Mouse (Mus musculus): Measurements from ENCODE around the gene Mst1. TPM values are rescaled to one million over a fixed set of nuclear protein-coding genes. Genes with fewer than 3 reads are reported as not detected.
A peak's percentile ranks its signal among the peaks of the same experiment; 100 is the strongest.

The Mst1 gene
- total RNA-seq, 2 experiments from 2014 or later, result 0.11 TPM; not detected in 1

DNA sequence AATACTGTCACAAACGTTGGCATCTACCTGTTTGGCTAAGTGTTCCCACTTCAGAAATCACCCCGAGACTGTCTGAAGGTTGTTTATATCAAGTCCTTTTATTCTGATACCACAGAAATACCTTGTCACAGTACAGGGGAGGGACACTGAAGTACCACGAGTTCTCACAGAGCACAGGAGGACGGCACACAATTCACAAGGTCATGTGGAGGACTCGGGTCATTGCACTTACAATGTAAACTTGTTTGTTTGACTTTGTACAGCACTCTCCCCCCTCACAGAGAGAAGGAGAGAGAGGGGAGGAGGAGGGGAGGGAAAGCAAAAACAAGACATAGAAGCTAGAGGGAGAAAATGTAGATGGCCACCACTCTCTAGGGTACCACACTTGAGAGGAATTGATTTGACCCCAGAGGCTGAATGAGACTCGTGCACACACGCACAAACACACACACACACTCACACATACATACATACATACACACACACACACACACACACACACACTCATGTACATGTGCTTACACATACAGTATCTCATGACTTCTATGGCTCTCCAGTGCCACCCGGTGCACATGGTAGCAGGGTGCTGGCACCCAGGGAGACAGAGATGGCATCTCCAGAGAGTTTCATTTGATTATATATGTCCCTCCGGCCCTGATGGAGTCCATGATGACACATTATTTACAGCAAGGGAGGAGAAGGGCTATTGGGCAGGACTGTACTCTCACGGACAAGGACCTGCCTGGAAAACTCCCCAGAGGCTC, 15.9 kb downstream of the Mst1 start:
- DNase-seq, result no peak

DNA sequence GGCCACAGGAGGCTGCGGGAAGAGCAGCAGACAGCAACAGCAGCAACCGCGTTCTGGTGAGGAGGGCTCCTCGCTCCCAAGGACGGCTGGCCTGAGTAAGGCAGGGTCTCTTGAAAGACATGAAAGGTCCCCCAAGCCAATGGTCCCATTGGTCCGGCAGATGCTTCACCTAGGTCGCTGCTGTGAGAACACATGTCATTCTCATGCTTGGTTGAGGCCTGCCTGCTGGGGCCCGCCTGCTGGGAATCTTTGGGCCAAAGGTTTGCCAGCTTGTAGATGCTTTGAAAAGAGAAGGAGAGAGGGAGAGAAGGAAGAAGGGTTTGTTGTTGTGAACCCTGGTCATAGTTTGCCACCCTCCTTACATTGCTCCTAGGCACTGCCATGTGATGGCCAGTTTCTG, 19.4 kb downstream of the Mst1 start:
- DNase-seq, result no peak

DNA sequence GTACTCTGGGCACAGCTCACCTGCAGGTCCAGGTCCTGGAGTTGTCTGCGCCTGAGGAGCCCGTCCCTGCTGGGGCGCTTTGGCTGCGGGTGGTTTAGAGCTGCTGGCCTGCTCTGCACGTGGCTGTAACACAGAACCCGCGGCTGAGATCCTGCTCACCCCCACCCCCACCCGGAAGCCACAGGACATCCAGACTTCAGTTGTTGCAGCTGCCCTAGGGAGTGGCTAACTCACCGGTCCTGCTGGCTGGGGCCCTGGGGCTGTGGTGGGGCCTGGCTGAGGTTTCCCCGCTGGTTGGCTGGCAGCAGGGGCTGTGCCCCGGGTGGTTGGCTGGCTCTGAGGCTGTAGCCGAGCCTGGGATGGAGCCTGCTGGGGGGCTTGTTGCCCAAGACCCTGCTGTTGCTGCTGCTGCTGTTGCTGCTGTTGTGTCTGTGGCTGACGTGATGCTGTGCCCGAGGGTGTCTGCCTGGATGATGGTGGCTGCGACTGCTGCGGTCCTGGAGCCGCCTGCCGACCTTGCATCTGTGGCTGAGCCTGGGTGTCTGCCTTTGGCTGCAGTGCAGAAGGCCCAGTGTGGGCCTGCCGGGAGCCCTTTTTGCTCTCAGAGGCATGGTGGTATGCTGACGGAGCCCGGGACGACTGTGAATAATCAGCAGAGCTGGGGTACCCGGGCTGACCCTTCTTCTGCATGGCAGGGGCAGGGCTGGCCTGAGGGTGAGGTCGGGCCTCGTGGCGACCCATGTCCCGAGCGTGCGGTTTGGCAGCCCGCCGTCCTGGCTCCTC, 24.7 kb downstream of the Mst1 start:
- DNase-seq, result no peak

DNA sequence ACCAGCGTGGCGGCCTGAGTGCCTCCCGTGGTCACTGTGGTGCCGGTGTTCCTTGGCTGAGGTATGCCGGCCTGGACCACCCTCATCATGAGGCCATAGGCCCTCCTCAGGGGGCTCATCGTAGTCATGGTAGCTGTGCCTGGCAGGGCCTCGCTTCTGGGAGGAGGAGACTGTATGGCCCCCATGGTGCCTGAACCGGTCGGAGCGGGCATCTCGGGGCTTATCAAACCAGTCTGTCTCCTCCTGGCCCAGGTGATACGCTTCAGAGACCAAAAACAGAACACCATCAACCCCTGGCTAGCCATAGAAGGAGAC, 25.3 kb downstream of the Mst1 start:
- DNase-seq, result no peak

DNA sequence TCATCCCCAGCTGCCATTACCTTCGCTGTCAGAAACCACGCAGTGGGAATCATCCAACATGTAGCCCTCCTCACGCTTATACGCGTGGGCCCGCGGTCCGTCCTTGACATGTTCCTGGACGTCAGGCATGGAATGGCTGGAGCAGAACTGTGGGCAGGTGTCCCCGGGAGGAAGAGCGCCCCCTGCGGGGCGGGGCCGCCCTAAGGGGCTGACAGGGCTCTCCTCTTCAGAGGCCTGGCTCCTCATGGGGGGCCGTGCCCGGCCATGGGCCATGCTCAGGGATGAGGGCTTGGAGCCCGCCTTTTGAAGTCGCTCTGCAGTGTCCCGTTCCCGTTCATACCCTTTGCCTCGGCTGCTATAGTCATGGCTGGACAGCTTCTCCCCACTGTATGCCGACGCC, 25.9 kb downstream of the Mst1 start:
- DNase-seq, result no peak

DNA sequence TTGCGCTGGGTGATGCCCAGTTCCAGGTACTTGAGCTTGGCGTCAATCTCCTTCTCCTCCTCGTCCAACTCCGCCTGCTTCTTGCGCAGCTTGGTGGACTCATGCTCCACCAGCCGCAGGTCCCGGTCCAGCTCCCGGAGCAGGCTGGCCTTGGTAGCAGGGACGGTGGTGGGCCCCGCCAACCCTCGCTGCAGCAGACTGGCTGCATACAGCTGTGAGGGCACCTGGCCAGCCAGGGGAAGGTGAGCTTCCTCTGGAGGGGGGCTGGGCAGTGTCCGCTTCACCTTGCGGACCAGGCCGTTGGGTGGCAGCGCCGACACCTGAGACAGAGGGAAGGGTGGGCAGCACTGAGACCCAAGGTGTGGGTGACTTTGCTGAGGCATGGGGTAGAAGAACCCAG, 27.6 kb downstream of the Mst1 start:
- DNase-seq, result no peak

DNA sequence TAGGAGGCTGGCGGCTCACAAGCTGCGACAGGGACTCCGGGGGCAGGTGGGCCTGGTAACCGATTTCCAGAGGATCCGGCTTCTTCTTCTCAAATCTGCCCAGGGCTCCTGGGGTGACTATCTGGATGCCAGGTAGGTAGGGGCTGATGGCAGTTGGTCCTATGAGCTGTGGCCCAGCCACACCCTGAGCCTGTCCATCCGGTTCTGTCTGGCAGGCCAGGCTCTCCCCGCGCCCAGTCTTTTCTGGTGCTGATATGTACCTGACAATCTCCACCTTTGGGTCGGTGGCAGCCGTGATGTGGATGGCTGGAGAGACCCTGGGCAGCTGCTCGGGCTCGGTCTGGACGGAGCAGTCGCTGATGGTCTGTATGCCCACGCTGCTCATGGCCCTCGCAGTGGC, 29.9 kb downstream of the Mst1 start:
- DNase-seq, result no peak

DNA sequence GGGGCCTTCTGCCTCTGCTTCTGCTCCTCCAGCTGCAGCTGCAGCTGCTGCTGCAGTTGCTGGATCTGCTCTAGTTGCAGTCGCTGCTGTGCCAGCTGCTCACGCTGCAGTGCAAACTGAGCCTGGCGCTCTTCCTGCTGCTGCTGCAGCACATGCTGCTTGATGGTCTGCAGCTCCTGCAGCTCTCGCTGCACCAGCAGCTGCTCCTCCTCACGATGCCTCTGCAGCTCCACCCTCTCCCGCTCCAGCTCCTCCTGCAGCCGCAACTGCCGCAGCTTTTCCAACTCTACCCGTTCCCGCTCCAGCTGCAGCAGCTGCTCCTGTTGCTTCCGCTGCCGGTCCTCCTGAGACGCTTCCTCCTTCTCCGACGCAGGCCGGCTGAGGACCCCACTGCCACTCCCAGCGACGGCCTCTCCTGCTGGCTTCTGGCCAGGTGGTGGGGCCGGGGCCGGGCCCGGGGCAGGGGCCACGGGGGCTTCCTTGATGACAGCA, 30.9 kb downstream of the Mst1 start:
- DNase-seq, result peak; percentile 32

DNA sequence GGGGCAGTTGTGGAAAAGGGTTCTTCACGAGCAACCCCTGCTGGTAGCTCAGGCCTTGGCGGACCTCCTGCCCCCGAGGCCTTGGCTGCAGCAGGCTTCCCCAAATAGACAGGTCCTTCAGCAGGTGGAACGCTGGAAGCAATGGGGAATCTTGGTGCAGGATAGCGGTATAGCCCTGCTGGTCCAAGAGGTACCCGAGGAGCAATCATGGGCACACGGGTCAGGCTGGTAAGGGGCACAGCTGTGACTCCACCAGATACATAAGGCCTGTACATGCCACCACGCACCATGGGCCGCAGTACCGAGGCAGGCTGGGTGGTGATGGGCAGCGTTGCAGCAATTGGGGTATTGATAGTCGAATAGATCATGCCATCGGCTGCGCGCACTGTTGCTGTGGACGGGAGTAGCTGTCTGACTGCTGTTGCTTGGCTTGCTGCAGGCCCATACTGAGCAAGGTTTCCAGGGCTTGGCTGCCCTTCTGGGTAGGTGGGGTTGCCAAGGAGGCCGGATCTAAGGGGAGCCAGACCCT, 31.4 kb downstream of the Mst1 start:
- DNase-seq, result no peak

DNA sequence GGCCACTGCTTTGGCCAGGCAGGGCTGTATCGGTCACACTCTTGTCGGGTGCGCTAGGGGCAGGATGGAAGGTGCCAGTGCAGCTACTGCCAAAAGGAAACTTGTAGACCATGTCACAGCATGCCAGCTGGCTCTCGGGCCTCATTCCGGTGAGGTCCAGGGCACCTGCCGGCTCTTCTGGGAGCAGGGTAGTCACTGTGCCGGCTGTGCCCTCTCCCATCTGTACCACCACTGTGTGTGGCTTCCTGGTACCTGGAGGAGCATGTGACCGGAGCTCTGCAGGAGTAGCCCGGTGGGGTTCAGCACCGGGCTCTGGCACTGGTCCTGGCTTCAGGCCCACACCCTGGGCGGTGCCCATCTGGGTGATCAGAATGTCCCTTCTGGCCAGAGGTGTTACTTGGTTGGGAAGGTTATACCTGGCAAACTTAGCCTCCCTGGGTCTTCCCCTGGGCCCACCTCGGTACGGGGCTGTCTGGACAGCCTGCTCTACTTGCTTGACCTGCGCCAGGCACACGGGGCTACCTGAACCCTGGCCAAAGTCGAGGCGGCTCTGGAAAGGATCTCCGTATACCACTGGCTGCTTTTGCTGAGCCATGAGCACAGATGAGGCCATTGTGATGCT, 32.6 kb downstream of the Mst1 start:
- DNase-seq, result peak; percentile 59

DNA sequence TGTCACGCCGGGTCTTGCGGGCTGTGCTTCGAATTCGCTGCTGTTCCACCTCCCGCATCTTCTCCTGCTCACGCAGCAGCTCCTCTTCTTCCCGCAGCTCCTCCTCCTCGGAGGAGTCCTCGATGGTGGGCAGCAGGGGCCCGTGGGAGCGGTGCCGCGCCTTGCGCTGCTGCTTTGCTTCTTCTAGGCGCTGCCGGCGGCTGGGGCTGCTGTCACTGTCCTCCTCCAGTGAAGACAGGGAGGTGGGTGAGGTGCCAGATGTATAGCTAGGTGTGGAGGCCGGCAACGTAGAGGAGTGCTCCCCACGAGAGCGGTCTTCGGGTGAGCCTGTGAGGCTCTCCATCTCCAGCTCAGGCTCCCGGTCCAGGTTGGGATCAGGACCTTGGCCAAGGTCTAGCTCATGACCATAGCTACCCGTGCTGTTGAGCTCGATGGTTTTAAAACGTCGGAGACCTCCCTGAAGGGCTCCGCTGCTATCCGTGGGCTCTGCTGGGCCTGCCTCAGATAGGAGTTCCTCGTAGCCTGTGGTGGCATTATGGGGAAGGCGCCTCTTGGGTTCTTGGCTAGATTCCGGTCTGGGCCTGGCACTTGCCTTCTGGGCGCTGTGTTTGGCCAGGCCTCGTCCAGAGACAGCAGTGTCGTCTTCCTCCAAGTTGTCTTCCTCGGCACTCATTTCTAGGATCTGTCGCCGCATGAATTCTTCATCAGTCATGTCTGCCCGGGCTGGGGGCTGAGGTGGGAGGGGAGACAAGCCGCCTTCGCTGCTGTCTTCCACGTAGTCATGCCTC, 35.2 kb downstream of the Mst1 start:
- DNase-seq, result no peak

DNA sequence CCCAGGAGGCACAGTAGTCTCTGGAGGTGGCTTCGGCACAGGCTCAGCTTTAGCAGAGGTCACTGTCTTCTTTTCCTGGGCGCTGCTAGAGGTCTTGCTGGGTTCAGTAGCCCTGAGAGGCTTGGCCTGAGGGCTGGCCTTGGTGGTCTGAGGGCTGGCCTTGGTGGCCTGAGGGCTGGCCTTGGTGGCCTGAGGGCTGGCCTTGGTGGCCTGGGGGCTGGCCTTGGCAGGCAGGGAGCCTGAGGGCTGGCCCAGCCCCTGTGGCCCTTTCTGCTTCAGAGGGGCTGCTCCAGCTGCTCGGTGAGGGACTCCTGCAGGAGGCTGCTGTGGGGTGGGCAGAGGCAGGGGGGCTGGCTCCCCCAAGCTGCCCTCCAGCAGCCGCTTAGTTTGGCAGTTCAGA, 36.9 kb downstream of the Mst1 start:
- no peak for DNase-seq

DNA sequence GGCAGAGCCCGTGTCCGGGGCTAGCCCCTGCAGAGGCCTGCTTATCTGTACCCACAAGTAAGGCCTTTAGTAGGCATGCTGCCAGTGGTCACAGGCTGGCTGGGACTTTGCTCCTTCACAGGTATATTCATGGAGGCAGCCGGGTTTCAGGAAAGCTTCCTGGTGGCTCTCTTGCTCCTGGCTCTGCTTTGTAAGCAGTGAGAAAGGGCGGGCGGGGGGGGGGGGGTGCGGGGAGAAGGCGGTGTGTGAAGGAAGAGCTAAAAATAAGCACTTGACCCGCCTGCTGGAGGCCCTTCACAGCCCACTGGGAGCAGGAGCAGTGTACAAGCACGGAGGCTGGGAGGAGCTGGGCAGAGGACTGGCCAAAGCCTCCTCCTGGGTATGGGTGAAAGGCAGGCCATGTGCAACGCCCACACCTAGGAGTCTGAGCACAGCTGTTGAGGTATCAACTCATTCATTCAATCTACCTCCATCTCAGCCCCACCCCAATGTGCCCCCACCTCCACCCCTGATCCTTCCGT, 39.7 kb downstream of the Mst1 start:
- DNase-seq, result no peak

DNA sequence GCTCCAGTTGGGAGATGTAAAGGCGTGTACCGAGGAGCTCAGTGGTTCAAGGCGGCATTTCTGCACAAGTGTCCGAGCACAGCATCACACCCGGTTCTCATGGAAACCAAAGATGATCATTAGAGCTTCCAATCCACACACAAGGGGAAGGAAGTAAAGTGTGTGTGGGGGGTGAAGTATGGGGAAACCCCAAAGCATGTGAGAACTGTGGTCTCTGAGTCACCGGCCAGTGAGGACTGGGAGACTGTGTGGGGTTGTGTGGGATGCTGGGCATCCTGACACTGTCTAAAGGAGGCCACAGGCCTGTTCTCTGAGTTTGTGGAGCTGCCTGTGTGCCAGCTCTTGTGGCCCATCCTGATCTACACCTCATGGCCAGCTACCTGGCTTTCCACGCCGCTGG, 40.4 kb downstream of the Mst1 start:
- DNase-seq, result no peak

DNA sequence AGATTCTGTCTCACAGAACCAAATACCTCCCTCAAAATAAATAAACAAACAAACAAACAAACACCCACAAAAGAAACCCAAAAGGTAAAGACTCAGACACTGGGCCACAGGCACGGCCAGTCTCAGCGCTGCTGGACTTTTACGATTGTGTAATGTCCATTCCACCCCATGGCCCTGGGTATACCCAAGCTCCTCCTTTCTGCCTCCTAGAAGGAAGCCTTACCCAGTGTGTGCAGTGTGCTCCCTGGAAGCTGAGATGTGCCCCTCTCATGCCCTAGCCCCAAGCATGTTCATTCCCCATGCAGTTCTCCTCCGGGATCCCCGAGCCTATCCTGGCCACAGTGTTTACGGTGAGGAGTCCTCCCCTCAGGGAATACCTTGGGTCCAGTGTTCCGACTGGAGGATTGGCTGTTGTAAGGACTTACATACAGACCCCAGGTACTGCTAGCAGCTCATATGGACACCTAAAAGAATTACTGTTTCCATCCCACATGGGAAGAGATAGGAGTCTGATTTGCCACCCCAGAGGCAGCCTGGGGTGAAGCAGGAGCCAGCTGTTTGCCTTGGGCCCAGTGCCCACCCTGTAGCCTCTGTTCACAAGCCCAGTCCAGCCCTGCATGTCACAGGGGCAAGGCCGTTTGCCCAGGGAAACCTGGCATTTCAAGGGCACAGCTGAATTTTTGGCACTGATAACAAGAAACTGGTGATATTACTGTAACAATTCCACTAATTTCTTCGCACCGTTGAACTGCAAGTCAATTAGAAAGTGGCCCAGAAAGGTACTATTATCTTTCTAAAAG, 41.1 kb downstream of the Mst1 start:
- DNase-seq, result peak; percentile 57

DNA sequence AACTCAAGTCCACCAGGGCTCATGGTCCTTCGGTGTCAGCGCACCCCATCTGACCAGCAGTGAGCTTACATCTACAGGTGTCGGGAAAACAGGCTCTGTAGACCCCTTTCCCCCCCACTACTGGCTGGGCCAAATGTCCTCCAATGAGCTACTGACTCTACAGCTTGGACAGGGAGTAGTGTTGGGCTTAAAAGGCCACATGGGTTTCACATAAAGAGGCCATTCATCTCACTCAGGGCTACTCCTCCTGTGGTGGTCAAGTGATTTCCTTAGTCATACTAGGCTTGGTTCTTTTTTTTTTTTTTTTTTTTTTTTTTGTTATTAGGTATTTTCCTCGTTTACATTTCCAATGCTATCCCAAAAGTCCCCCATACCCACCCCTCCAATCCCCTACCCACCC, 43.7 kb downstream of the Mst1 start:
- no peak for DNase-seq

DNA sequence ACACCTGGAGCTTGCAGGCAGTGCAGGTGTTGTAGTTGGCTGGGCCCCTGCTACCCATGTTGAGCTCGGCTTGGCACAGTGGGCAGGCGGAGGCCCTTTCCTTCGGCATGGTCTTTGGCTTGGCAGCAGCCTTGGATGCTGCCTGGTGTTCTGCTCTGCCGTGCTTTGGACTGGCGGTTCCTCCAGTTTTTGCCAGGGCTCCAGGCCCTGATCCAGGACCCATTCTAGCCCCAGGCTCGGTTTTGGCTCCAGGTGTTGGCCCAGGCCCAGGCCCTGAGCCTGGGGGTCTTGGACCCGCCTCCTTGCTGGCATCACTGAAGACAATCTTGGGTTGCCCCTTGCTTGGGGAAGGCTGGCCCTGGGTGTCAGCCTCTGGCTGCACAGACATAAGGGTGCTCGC, 45.5 kb downstream of the Mst1 start:
- no peak for DNase-seq

DNA sequence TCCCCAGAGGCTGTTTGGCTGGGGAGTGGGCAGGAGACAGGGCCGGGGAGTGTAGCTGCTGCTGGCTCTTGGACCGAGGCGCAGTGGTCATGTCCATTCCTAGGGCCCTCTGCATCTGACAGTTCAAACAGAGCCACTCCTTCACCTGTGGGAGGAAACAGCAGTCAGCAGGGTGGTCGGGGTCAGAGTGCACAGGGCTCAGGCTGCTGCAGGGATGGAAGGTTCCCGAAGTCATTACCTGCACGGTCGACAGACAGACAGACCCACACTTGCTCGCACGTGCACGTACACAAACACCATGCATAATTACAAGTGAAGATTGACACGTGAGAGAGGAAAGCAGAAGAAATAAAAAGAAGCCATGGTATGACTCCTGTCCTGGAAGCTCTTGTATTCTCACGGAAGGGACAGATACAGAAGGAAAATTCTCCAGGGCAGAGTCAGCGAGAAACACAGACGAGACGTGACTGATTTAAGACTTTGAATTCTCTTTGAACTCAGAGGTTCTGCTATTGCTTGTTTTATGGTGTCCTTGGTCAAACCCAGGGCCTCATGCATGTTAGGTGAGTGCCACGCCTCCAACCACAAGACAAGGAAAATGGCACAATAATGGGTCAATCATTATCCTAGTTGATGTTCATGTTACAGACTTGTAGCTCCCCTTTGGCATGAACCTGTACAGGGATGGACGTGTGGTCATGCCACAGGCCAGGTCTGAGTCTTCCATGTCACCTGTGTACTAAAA, 46.4 kb downstream of the Mst1 start:
- DNase-seq, result no peak

DNA sequence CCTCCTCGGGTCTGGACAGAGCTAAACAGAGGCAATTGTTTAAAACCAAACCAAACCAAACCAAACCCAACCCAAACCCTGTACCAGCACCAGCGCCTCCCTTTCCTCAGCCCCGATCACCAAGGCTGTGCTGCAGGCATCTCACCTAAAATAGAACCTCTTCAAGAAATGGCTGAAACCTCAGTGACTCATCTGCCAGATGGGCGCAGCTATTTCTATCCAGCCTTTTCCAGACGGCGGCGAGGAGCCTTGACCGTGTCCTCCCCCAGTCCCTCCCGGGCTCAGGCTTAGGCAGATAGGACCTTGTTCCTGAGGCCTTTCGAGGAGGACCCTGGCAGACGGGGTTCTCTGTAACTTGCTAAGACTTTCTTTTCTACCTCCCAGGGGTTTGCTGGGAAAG, 48.0 kb downstream of the Mst1 start:
- DNase-seq, result no peak

All from gastrocnemius, postnatal 10 days (tissue).